Mouse (Mus musculus) intestine, postnatal 0 days (tissue): ENCODE measurements around the gene Hivep3. TPM values are rescaled to one million over a fixed set of nuclear protein-coding genes. Genes with fewer than 3 reads are reported as not detected.

Experiments used
- ATAC-seq: fragments of 200-750 bp; cut with Nextera tagmentation; 2 replicates; pipeline ENCODE4 v1.8.0; 2017; ENCODE audit warnings: mild to moderate bottlenecking, moderate TSS enrichment, moderate library complexity
- H3K27ac ChIP-seq: fragments of 300-500 bp; sonication (generic); 2 replicates; pipeline ENCODE4 v1.5.1; 2014; ENCODE audit warnings: mild to moderate bottlenecking, low read depth, low read length, moderate library complexity
- H3K27me3 ChIP-seq: fragments of 300-500 bp; sonication (generic); replicated peaks from 2 replicates; pipeline ENCODE4 v1.6.1; 2014; ENCODE audit warnings: low read length, mixed read lengths; ENCODE audit not compliant: control insufficient read depth, insufficient read depth
- H3K36me3 ChIP-seq: fragments of 300-500 bp; sonication (generic); 2 replicates; pipeline ENCODE4 v1.6.1; 2014; ENCODE audit warnings: mild to moderate bottlenecking, moderate library complexity; ENCODE audit not compliant: control insufficient read depth, insufficient read depth
- H3K4me1 ChIP-seq: fragments of 300-500 bp; sonication (generic); replicated peaks from 2 replicates; pipeline ENCODE4 v1.6.1; 2014; ENCODE audit warnings: antibody characterized with exemption, low read length, mixed read lengths; ENCODE audit not compliant: control insufficient read depth, insufficient read depth
- H3K4me2 ChIP-seq: fragments of 300-500 bp; sonication (generic); replicated peaks from 2 replicates; pipeline ENCODE4 v1.6.1; 2014; ENCODE audit warnings: low read depth, mild to moderate bottlenecking, moderate library complexity
- H3K4me3 ChIP-seq: fragments of 300-500 bp; sonication (generic); 2 replicates; pipeline ENCODE4 v1.5.1; 2014; ENCODE audit warnings: low read depth, low read length
- H3K9ac ChIP-seq: fragments of 300-500 bp; sonication (generic); 2 replicates; pipeline ENCODE4 v1.6.1; 2014; ENCODE audit warnings: mild to moderate bottlenecking, low read depth, low read length
- H3K9me3 ChIP-seq: fragments of 300-500 bp; sonication (generic); 2 replicates; pipeline ENCODE4 v1.6.1; 2016; ENCODE audit warnings: mixed run types; ENCODE audit not compliant: control insufficient read depth
- CTCF ChIP-seq: sonication (generic); IDR thresholded peaks from 2 replicates; pipeline ENCODE4 v1.5.1; 2016; ENCODE audit warnings: low read depth, mild to moderate bottlenecking, control low read depth, antibody characterized with exemption, moderate library complexity
- WGBS: fragments of 180-500 bp; shearing (Covaris S2); extraction: QIAGEN DNeasy Blood & Tissue Kit; methylation state at CpG from one replicate; pipeline ENCODE4 v1.1.7; 2014; 5-methylcytosine and 5-hydroxymethylcytosine counted together
- polyA plus RNA-seq: library from polyadenylated mRNA; unstranded; fragments of >200 nt; fragmentation: Nextera tagmentation; extraction: Ambion mirVana; gene quantifications from 2 replicates; pipeline ENCODE4 v1.2.1, GENCODE M21; 2015

The Hivep3 gene
- polyA plus RNA-seq, 1 experiment from 2014 or later, result 4.1 TPM

- 81% methylated on average over 8 of the region's 8 CpGs for WGBS
- Histone ChIP-seq H3K9me3 (no peaks in the 10 kb centered on the region), H3K4me3 (no peak overlapping the region), H3K36me3 (no peaks in the 10 kb centered on the region), H3K4me1 (no peaks in the 10 kb centered on the region), H3K27ac (no peak overlapping the region), H3K9ac (no peak overlapping the region), H3K4me2 (no peak overlapping the region), H3K27me3 (no peaks in the 10 kb centered on the region)
- no peak for TF ChIP-seq CTCF
- ATAC-seq, result no peak
Measured at GRCm38 (mm10) chr4:119921723-119922266, 188.2 kb downstream of the Hivep3 start.

DNA sequence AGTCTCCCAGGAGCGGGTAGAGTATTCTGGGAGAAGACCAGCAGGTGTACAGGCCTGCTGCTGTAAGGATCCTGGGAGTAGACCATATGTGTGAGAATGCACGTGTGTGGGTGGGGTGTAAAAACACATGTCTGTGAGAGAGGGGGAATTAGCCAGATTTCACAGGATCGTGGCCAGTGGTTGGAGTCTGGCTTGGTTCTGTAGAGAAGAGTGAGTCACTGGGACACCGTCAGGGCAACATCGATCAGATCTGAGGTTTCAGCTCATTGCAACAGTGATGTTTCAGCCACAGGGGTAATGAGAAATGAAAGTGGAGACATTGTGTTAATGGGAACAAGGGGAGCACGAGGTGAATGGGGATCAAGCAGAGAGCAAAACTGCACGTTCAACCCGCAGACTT is 189.4 kb downstream of the Hivep3 start:
- no peak overlapping the region for H3K4me3 ChIP-seq
- H3K36me3 ChIP-seq, result no peaks in the 10 kb centered on the region
- no peak for TF ChIP-seq CTCF
- H3K27ac ChIP-seq, result no peak overlapping the region
- no peak overlapping the region for H3K9ac ChIP-seq
- ATAC-seq, result no peak
- no peaks in the 10 kb centered on the region for H3K9me3 ChIP-seq
- H3K4me1 ChIP-seq, result no peaks in the 10 kb centered on the region
- no peak overlapping the region for H3K4me2 ChIP-seq
- WGBS, result 90% methylated on average over 8 of the region's 8 CpGs
- H3K27me3 ChIP-seq, result no peaks in the 10 kb centered on the region

- Histone ChIP-seq H3K4me1 (no peaks in the 10 kb centered on the region), H3K36me3 (no peaks in the 10 kb centered on the region), H3K27me3 (no peaks in the 10 kb centered on the region), H3K9me3 (no peaks in the 10 kb centered on the region), H3K9ac (no peak overlapping the region), H3K4me2 (no peak overlapping the region), H3K27ac (no peak overlapping the region), H3K4me3 (no peak overlapping the region)
- 87% methylated on average over 3 of the region's 3 CpGs for WGBS
- no peak; the same call in 1 of the 2 replicates for TF ChIP-seq CTCF
- no peak for ATAC-seq
Measured at GRCm38 (mm10) chr4:119923410-119923809, 189.8 kb downstream of the Hivep3 start.

- no peaks in the 10 kb centered on the region for H3K27me3 ChIP-seq
- no peak overlapping the region for H3K4me2 ChIP-seq
- H3K36me3 ChIP-seq, result no peaks in the 10 kb centered on the region
- no peak for TF ChIP-seq CTCF
- H3K9me3 ChIP-seq, result no peaks in the 10 kb centered on the region
- H3K4me1 ChIP-seq, result no peaks in the 10 kb centered on the region
- no peak overlapping the region for H3K4me3 ChIP-seq
- no peak for ATAC-seq
- no peak overlapping the region for H3K27ac ChIP-seq
- H3K9ac ChIP-seq, result no peak overlapping the region
Measured at GRCm38 (mm10) chr4:119925052-119925451, 191.5 kb downstream of the Hivep3 start.

GRCm38 (mm10) chr4:119931923-119932322 is 198.3 kb downstream of the Hivep3 start:
- ATAC-seq, result no peak
- no peaks in the 10 kb centered on the region for H3K9me3 ChIP-seq
- H3K27ac ChIP-seq, result no peak overlapping the region
- 65% methylated on average over 8 of the region's 8 CpGs for WGBS
- H3K27me3 ChIP-seq, result no peaks in the 10 kb centered on the region
- no peak overlapping the region for H3K4me2 ChIP-seq
- no peak overlapping the region for H3K4me3 ChIP-seq
- TF ChIP-seq CTCF, result no peak
- H3K36me3 ChIP-seq, result no peaks in the 10 kb centered on the region
- no peaks in the 10 kb centered on the region for H3K4me1 ChIP-seq
- no peak overlapping the region for H3K9ac ChIP-seq

- no peak overlapping the region for H3K4me3 ChIP-seq
- TF ChIP-seq CTCF, result no peak
- no peaks in the 10 kb centered on the region for H3K9me3 ChIP-seq
- H3K27ac ChIP-seq, result no peak overlapping the region
- H3K4me1 ChIP-seq, result no peaks in the 10 kb centered on the region
- WGBS, result 33% methylated on average over 13 of the region's 13 CpGs
- ATAC-seq, result no peak
- no peak overlapping the region for H3K9ac ChIP-seq
- H3K36me3 ChIP-seq, result no peaks in the 10 kb centered on the region
- no peaks in the 10 kb centered on the region for H3K27me3 ChIP-seq
- H3K4me2 ChIP-seq, result no peak overlapping the region
Measured at GRCm38 (mm10) chr4:119932549-119933257, 199.1 kb downstream of the Hivep3 start.
